Mouse (Mus musculus) T-helper 1 cell (primary cell): ENCODE results near the gene Kmt2d.

Source experiments
- in situ Hi-C: fragments of 300-600 bp; cut with MboI, MseI; formaldehyde crosslinking; loops from one replicate; pipeline ENCODE4 v1.15.1; 2025; ENCODE audit warnings: high pct_unique_total_duplicates

Kmt2d gene

DNA sequence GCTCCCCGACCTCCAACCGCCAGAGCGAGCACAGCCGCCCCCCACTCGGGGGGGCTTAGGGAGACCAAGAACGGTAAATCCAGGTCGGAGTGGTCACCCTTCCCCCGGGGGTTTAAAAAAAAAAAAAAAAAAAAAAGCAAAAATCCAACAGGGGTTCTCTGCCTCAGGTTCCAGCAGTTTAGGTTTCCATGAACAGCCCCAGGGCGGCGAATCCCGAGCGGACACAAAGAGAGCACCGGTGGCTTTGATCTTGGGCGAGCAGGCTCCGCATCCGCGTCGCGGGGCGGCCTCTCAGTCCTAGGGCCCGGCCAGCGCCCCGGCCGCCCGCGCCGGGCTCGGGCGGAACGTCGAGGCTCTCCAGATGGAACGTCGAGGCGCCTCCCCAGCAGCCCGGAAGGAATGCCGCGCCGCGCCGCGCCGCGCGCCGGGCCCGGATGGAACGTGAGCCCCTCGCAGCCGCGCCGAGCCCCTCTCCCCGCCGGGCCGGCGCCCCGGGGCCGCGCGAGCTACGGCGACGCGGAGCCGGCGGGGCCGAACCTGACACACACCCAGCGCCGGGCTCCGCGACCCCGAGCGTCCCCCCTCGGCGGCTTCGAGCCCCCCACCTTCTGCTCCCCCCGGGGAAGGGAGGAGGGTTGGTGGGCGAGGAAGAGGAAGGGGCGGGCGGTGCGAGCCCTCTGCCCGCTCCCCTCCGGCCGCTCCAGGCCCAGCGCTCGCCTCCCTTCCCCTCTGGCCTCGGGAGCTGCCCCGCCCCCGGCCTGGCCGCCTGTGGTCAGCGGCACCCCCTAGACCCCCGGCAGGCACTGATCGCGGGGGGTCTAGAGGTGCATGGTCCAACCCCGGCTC is at the start of gene Kmt2d:
Gene Kmt2d, minus strand, starts transcription at position 135 of the 846 bp plus-strand sequence.
- in situ Hi-C loops = no loop called here

DNA sequence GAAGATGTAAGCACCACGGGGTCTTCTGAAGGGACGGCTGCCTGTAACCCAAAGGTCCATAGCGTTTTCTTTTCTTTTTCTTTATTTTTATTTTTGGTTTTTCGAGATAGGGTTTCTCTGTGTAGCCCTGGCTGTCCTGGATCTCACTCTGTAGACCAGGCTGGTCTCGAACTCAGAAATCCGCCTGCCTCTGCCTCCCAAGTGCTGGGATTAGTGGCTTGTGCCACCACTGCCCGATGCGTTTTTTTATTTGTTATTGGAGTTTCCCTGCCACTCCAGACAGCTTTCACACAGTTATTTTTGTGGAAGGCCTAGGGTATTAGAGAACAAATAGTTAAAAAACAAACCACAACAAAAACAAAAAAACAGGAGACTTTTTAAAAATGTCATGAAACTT is 47.5 kb upstream of the Kmt2d start:
- in situ Hi-C loops = loop anchor here (5.0 kb wide), 1 partner anchor 86 kb away; the partner anchor contains the start of gene Prkag1

DNA sequence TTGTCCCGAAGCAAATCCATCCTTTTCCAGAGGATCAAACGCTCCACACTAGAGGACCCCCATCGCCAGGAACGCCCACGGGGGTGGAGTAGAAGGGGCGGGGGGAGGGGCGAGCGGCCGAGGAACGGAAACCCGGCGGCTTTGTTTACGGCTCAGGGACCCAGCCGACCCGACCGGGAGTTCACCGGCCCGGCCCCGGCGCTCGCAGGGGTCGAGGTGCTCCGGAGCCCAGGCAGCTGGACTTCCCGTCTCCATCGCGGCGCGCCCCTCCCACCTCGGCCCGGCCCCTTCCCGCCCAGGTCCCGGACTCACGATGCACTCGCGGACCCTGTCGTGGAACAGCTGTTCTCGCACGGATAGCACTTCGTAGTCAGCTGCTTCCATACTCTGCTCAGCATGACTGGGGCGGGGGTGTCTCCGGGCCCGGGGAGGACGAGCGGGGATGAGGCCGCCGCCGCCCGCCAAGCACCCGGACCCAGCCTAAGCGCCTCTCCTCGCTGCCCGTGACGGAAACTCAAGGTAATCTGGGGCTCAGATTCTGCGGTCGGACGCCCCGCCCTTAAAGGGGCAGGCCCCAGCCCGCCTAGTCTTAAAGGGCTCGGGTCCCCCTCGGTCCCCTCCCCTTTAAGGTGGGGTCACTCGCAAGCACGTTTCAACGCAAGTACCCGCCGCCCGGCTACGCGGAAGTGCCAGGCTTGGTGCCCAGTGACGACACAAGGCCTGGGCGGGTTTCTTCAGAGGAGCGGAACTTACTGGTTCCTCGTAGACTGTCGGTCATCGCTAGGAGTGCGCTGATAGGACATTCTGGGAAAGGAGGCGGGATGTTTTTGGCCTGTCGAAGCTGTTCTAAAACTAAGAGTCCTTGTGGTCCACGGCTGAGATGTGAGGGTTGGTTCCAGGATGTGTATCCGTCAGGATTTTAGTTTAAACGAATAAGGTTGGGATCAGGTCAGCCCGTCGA is 46.8 kb upstream of the Kmt2d start, which contains the start of gene Lmbr1l:
Gene Lmbr1l, minus strand, starts transcription at position 694 of the 961 bp plus-strand sequence.
- in situ Hi-C loops = loop anchor here (5.0 kb wide), 1 partner anchor 86 kb away; the partner anchor contains the start of gene Prkag1

GRCm38 (mm10) chr15:98917091-98917490 is 46.1 kb upstream of the Kmt2d start:
- in situ Hi-C loops = loop anchor here (5.0 kb wide), 1 partner anchor 85 kb away; the partner anchor contains the start of gene Prkag1

- in situ Hi-C loops = loop anchor here (5.0 kb wide), 1 partner anchor 84 kb away; the partner anchor contains the start of gene Prkag1
Observed at GRCm38 (mm10) chr15:98916016-98916415, 45.0 kb upstream of the Kmt2d start.

DNA sequence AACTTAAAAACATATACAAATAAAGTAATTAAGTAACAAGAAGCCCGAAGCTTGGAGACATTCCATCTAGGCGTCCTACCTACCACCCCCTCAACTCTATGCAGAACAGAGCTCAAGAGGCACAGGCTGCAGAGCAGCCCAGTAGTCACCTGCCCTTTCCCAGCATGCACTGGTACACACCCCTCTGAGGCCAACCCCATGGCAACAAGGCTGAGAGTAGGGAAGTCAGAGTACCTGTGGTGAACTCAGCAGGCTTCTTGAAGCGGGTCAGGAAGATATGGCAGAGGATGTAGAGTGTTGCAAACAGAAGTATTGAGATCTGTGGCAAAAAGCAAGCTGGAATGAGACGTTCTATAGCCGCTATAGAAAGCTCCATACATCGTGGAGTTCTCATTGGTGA is 43.9 kb upstream of the Kmt2d start:
- in situ Hi-C loops = loop anchor here (5.0 kb wide), 1 partner anchor 83 kb away; the partner anchor contains the start of gene Prkag1

DNA sequence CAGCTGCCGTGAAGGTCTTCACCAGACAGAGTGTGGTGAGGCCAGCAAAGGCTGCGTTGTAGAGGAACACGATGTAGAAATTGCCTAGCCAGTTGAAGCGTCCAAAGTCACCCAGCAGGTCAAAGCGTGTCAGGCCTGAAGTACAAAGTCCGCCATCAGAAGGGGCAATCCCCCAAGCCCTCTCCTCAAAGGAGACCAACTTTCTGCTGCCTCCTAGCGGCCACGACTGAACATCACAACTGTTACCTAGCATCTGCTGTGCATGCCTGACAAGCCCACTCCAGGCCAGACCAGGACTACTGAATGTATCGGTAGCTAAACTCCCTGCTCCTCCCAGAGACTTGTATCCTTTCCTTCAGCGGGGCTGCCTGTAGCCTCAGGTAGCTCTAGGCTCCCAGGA is 33.7 kb upstream of the Kmt2d start:
- in situ Hi-C loops = loop anchor here (5.0 kb wide), 1 partner anchor 98 kb away; no protein-coding TSS in a partner anchor

DNA sequence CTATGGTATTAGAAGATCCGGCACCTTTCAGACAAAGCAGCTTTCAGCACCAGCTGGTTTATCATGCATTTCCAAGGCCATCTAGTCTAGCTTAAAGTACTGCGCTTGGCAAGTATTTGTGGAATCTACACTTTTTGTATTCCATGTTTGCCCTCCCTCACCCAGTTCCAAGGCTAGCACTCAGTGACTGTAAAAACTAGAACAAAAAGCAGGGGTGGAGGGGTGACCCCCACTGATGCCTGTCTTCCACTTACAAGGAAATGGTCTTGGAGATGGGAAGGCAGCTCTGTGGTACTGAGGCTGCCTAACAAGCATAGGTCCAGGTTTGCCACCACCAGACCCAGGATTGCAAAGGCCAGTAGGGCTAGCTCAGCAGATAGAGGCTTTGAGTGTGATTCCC is 31.6 kb upstream of the Kmt2d start:
- in situ Hi-C loops = loop anchor here (5.0 kb wide), 1 partner anchor 100 kb away; no protein-coding TSS in a partner anchor

GRCm38 (mm10) chr15:98901530-98901929 is 30.5 kb upstream of the Kmt2d start:
- in situ Hi-C loops = loop anchor here (5.0 kb wide), 1 partner anchor 101 kb away; no protein-coding TSS in a partner anchor

- in situ Hi-C loops = no loop called here
Observed at GRCm38 (mm10) chr15:98897928-98898800, 27.2 kb upstream of the Kmt2d start, which contains the start of gene Dhh. Dhh (minus strand) TSS chr15:98898540.

- in situ Hi-C loops = no loop called here
Observed at GRCm38 (mm10) chr15:98897495-98897894, 26.5 kb upstream of the Kmt2d start.

GRCm38 (mm10) chr15:98895635-98896589 is 24.9 kb upstream of the Kmt2d start:
- in situ Hi-C loops = no loop called here

GRCm38 (mm10) chr15:98894746-98895634 is 24.0 kb upstream of the Kmt2d start:
- in situ Hi-C loops = no loop called here

DNA sequence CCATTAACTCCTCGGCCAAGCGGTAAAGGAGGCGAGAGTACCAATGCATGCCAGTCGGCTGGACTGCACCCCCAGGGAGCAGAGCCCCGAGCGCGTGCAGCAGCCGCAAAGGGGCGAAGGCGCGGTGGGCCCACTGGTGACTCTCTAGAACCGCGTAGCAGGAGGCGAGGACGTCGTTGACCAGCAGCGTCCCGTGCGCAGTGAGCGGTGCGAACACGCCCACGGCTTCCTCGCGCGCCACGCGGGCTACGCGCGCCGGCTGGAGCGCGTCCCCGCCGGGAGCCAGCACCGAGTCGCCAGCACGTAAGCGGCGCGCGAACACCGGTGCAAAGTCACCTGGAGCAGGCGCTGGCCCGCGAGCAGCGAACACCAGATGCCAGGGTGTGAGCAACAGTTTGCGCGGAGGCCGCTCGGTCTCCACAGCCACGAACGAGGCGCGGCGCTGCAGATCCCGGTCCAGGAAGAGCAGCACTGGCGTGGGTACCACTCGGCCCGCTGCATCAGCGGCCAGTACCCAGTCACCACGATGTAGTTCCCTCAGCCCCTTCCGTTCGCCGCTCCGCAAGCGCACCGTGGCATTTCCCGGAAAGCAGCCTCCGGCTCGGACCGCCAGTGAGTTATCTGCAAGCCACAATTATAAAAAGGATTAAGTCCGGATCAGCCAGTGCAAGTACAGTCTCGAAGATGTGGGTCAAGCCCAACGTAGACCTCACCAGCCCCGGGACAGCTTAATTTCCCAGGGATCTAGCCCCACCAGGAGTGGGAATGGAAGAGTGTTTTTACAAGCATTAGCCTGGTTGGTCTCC is 23.1 kb upstream of the Kmt2d start, which contains the start of gene Rhebl1:
Gene Rhebl1, minus strand, starts transcription at position 601 of the 806 bp plus-strand sequence.
- in situ Hi-C loops = no loop called here

DNA sequence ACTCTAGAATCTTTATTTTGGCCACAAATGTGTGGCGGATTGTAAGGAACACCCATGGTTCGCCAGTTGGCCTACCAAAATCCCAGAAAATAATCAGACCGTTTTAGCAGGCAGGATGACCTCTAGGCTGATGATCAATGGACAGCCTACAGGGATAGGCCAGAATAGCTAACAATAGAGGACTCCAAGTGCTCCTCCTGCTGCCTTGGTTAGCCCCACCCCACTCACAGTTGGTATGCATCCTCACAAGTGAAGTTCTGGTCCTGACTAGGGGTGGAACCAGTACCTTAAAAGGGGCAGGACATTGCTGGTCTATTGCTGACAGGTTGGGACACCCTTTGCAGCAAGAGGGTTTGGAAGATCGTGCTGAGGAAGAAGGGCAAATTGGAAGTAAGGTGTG is 22.0 kb upstream of the Kmt2d start:
- in situ Hi-C loops = no loop called here

- in situ Hi-C loops = no loop called here
Observed at GRCm38 (mm10) chr15:98891907-98892606, 21.1 kb upstream of the Kmt2d start.
